Mouse (Mus musculus) retina, embryonic 14.5 days (tissue): ENCODE data around the gene Mapk8.

Experiments used
- DNase-seq: peaks from one replicate; pipeline ENCODE4 v3.0.0-alpha.2; 2015; ENCODE audit warnings: low spot score

Gene Mapk8

DNA sequence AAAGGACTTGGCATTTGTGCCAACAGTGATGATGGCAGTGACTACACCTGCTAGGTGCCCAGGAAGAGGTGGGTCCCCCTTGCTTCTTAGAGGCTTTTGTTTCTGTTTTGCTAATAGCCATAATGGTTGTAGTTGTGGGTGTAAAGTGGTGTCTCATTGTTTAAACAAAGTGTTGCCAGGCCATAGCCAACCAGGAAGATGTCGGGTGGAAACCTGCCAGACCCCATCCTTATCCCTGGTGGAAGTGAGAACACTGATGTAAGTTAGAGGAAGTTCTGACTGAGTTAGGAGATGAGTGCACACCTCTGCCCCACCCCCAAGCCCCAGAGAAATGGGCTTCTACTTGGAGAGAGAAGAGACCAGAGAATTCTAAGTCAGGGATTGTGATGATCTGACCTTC lies 98.8 kb downstream of the Mapk8 start:
- no peak for DNase-seq

DNA sequence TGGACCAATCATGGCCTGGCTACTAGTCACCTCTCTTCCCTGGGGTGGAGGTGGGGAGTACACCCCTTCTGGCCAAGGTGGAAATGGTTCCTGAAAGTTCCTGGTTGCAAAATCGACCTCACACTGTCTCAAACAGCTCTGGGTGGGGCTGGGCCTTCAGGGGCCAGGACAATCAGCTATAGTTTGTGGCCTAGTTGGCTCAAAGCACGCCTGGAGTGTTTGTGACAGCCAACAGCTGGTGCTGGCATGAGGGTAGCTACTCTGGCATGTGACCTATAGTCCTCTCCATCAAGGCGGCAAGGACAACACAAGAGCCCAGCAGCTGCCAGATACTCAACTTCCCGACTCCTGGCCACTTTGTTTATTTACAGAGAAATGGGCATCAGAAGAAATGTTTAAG lies 99.2 kb downstream of the Mapk8 start:
- DNase-seq, result no peak

- DNase-seq, result no peak
These were observed 100.4 kb downstream of the Mapk8 start for GRCm38 (mm10) chr14:33346546-33346945.

DNA sequence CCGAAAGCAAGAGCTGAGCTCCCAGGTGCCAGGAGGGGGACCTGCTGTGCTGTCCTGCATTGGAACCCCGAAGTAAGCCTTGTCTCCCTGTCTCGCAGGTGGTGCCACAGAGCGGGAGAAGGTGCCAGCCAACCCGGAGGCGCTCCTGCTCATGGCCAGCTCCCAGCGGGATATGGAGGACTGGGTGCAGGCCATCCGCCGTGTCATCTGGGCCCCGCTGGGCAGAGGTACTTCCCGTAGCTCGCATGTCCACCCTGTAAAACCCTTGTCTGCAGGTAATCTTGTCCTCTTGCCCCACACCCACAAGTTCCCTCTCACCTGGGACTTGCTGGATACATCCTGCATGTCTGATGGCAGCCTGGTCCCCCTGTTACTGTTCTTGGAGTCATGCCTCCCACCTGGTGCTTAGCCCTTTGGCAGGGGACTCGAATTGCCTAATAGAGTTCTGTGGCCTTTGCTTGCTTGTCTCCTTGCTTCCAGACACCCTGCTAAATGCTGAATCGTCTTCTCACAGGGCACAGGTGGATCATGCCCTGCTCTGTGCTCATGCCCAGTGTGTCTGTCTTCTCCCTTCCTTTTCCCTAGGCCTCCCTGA lies 103.7 kb downstream of the Mapk8 start:
- no peak for DNase-seq

DNA sequence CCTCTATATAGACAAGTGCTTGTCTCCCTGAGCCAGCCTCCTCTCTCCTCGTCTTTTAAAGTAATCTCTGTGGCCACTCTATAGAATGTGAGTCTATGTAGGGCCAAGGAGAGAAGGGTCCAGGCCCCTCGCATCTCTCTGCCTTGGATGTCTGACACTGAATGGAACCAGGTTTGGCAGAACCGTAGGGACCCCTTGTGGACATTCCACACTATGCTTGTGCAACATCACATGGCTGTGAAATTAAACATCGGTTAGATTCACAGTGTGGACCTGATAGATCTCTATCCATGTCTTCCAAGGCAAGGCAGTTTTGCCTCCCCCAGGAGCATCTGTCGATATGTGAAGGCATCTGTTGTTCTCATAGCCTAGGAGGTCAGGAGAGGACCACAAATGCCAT lies 108.3 kb downstream of the Mapk8 start:
- no peak for DNase-seq

- DNase-seq, result no peak
These were observed 111.2 kb downstream of the Mapk8 start for GRCm38 (mm10) chr14:33335733-33336132.

- no peak for DNase-seq
These were observed 112.6 kb downstream of the Mapk8 start for GRCm38 (mm10) chr14:33334402-33334801.

DNA sequence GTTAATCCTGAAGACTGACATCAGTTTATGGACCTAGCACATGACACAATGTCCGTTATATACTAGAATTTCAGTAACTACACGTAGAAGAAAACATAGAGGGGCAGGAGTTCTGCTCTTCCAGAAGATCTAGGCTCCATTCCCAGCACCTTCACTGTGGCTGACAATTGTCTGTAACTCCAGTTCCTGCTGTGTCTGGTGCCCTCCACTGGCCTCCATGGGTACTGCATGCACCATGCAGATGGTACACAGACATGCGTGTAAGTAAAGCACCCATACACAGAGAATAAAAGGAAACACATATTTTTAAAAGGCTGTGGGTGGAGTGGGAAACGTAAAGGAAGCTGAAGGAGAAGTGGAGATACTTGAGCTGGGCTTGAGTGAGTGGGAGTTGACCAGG lies 113.1 kb downstream of the Mapk8 start:
- peak; percentile 41 for DNase-seq

DNA sequence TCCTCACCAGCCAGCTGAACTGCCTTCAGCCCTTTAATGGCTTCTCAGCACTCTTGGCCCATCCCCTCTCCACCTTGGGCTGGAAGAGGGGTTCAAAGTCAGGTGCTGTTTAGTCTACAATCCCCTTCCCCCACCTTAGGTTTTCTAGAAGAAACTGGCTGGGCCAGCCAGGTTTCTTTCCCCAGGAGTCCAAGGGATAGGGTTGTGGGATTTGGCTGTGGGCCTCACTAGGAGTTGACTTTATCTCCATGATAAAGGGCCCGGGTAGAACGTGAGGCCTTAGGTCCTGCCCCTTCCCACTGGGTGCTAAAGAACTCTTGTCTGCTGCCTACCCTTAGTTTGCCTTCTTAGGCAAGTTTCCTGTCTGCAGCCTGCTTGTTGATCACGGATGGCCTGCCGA lies 115.3 kb downstream of the Mapk8 start:
- DNase-seq, result no peak

DNA sequence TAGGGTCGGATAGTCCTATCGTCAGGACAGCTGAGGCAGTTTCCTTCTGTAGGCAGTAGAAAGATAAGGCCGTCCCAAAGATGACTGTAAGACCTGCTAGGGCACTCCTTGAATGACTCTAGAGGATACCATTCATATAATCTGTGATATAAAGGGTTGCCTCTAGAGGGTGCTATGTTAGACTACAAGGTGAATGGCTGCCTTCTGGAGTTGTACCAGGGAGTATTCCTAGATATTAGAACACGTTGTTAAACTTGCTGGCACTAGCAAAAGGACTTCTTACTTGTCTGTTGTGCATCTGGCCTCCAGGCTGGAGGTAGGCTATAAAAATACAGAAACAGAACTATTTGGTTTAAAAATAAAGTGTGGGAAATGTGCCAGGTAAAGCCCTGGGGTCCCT lies 116.0 kb downstream of the Mapk8 start:
- DNase-seq, result peak; percentile 52

DNA sequence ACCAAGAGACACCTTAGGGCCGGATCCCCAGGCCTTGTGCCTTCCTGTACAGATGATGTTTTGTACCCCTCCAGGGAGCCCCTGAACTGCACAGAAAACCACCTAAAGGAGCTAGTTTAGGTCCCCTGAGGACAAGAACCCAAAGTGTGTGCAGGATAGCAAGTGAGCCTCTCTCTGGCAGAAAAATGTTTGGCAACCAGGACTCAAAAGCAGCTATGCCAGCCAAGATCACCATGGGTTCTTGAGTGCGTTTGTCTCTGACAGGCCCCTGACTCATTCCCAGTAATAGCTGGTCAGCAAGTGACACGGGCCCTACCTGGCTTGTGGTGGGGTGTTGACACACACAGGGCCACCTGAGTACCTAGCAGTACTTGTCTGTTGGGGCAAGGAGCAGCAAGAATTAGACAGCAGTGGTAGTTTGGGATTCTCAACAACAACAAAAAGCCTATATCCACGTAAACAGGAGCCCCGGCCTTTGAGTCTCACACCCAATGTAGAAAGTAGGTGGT lies 117.6 kb downstream of the Mapk8 start:
- no peak for DNase-seq

- DNase-seq, result no peak
These were observed 118.6 kb downstream of the Mapk8 start for GRCm38 (mm10) chr14:33328369-33328768.
